Mouse (Mus musculus): ENCODE measurements around the gene B4galnt3.

DNA sequence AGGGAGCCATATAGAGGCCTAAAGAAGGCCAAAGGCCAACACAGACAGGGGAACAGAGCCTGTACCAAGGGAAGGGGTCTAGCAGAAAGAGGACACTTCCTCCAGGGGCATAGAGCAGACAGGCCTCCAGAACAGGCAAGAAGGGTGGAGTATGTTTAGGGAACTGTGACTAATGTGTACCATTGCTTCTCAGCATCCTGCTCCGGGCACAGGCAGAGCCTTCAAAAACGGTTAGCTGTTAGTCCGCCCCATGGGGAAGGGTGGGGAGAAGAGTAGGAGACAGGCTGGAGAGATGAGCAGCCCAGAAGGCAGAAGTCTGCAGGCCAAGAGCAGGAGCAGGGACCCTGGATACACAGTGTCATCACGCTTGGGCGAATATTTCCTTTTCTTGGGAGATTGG, 105.1 kb downstream of the B4galnt3 start:
- TF ChIP-seq CTCF (IDR thresholded peaks at IDR 0.05; ENCODE audit: low read depth) (no peak), EP300 (IDR thresholded peaks at IDR 0.05; ENCODE audit: low read depth) (no peak)

Measured in liver, postnatal 0 days (tissue).